In genomic region chr4:29481093-29481715, GRCm38 (mm10) we compare ENCODE assay signal across 22 mouse cellular contexts.
A peak's percentile ranks its signal among the peaks of the same experiment; 100 is the strongest.
DNase-seq lines count a peak whose midpoint lies in the region; ATAC-seq and TF ChIP-seq lines count a peak whose summit lies in the region.
"Had no signal": no experiment of that assay in that cellular context is flagged by ENCODE, and none has a peak within 500 bp of the region (broad histone marks: within the 10 kb centered on the region; RNA-seq: fewer than 3 reads in every experiment).

No protein-coding gene starts in this region.

- no peak for TF ChIP-seq CTCF in forebrain, postnatal 0 days (IDR thresholded peaks at IDR 0.05; ENCODE audit: low read depth)
- no peak for TF ChIP-seq CTCF in lung, embryonic 14.5 days (IDR thresholded peaks at IDR 0.05; ENCODE audit: low read depth)

- no peak overlapping the region for H3K4me3 ChIP-seq in forebrain, postnatal 0 days (ENCODE audit: low read depth, low read length)
- H3K4me3 ChIP-seq in forebrain, embryonic 10.5 days = no peak overlapping the region
- H3K4me3 ChIP-seq in lung, embryonic 14.5 days (ENCODE audit: low read depth, low read length) = no peak overlapping the region
- H3K4me3 ChIP-seq: forebrain, embryonic 13.5 days; heart, embryonic 15.5 days; hindbrain, embryonic 10.5 days; neural tube, embryonic 13.5 days had no signal

- peak; percentile 59; the same call in 1 of the 2 replicates for ATAC-seq in forebrain, postnatal 0 days
- ATAC-seq in lung, embryonic 14.5 days (ENCODE audit: insufficient read depth) = no peak
- ATAC-seq in erythroblast, adult 5-6 weeks (replicated peaks; ENCODE audit: low FRiP score, poor library complexity, severe bottlenecking) = no peak
- ATAC-seq: activated CD4-positive, CD25-positive, alpha-beta regulatory T cell, adult 4 months; forebrain, embryonic 13.5 days; inflammation-experienced regulatory T-cells, adult 6 months; Patski had no signal

- H3K4me1 ChIP-seq in forebrain, postnatal 0 days (ENCODE audit: insufficient read depth) = no peaks in the 10 kb centered on the region
- H3K4me1 ChIP-seq in forebrain, embryonic 10.5 days = no peaks in the 10 kb centered on the region
- H3K4me1 ChIP-seq in lung, embryonic 14.5 days (ENCODE audit: insufficient read depth) = no peaks in the 10 kb centered on the region
- H3K4me1 ChIP-seq: forebrain, embryonic 13.5 days; heart, embryonic 15.5 days; hindbrain, embryonic 10.5 days had no signal

- no peaks in the 10 kb centered on the region for H3K9me3 ChIP-seq in forebrain, postnatal 0 days (ENCODE audit: low read length)
- H3K9me3 ChIP-seq in forebrain, embryonic 10.5 days = no peaks in the 10 kb centered on the region
- no peaks in the 10 kb centered on the region for H3K9me3 ChIP-seq in lung, embryonic 14.5 days (ENCODE audit: low read depth, low read length)
- H3K9me3 ChIP-seq: forebrain, embryonic 13.5 days; heart, embryonic 15.5 days; hindbrain, embryonic 10.5 days; neural tube, embryonic 13.5 days had no signal

- H3K4me2 ChIP-seq in forebrain, postnatal 0 days (ENCODE audit: low read depth) = no peak overlapping the region
- H3K4me2 ChIP-seq in lung, embryonic 14.5 days = no peak overlapping the region
- H3K4me2 ChIP-seq: forebrain, embryonic 13.5 days; heart, embryonic 15.5 days; neural tube, embryonic 13.5 days had no signal

- H3K27ac ChIP-seq in forebrain, postnatal 0 days (ENCODE audit: low read depth, low read length) = 0 out of 2 replicates have a peak overlapping the region, but pooled peaks have one; percentile 21
- no peak overlapping the region for H3K27ac ChIP-seq in forebrain, embryonic 10.5 days
- H3K27ac ChIP-seq in lung, embryonic 14.5 days (ENCODE audit: low read depth) = 0 out of 2 replicates have a peak overlapping the region, but pooled peaks have one; percentile 12
- H3K27ac ChIP-seq: forebrain, embryonic 13.5 days; heart, embryonic 15.5 days; hindbrain, embryonic 10.5 days; neural tube, embryonic 13.5 days had no signal

- no peaks in the 10 kb centered on the region for H3K36me3 ChIP-seq in forebrain, postnatal 0 days (ENCODE audit: insufficient read depth)
- no peaks in the 10 kb centered on the region for H3K36me3 ChIP-seq in forebrain, embryonic 10.5 days (replicated peaks)
- no peaks in the 10 kb centered on the region for H3K36me3 ChIP-seq in lung, embryonic 14.5 days (ENCODE audit: insufficient read depth)
- H3K36me3 ChIP-seq: heart, embryonic 15.5 days; hindbrain, embryonic 10.5 days; neural tube, embryonic 13.5 days had no signal

- 24% methylated on average over 1 of the region's 1 CpGs for WGBS in forebrain, postnatal 0 days
- WGBS in forebrain, embryonic 10.5 days = 76% methylated on average over 1 of the region's 1 CpGs
- WGBS in lung, embryonic 14.5 days = 48% methylated on average over 1 of the region's 1 CpGs

- H3K9ac ChIP-seq in forebrain, postnatal 0 days = no peak overlapping the region
- no peak overlapping the region for H3K9ac ChIP-seq in lung, embryonic 14.5 days
- H3K9ac ChIP-seq: forebrain, embryonic 13.5 days; heart, embryonic 15.5 days; neural tube, embryonic 13.5 days had no signal

- no peaks in the 10 kb centered on the region for H3K27me3 ChIP-seq in forebrain, postnatal 0 days (ENCODE audit: insufficient read depth, low read length)
- no peaks in the 10 kb centered on the region for H3K27me3 ChIP-seq in forebrain, embryonic 10.5 days (ENCODE audit: poor library complexity, severe bottlenecking)
- H3K27me3 ChIP-seq in lung, embryonic 14.5 days (ENCODE audit: insufficient read depth, low read length) = no peaks in the 10 kb centered on the region
- H3K27me3 ChIP-seq: forebrain, embryonic 13.5 days; heart, embryonic 15.5 days; neural tube, embryonic 13.5 days; Patski had no signal

- DNase-seq in forebrain, postnatal 0 days = peak; percentile 18
- DNase-seq in forebrain, embryonic 10.5 days (ENCODE audit: extremely low spot score, low spot score) = no peak
- no peak for DNase-seq in lung, embryonic 14.5 days
- no peak for DNase-seq in lung, adult 18-20 months
- peak; percentile 56 for DNase-seq in forelimb bud, embryonic 11.5 days (ENCODE audit: low read depth, low spot score)
- no peak for DNase-seq in gastrocnemius, postnatal 4 days (ENCODE audit: low spot score in 2 of 2)
- DNase-seq: adrenal gland, postnatal 14 days; cerebellum, adult 9-10 months; heart, adult 18-20 months; kidney, postnatal 10 days; left cerebral cortex, postnatal 4 days; lung, postnatal 36 days; spleen, adult 18-20 months; thymus, adult 2 months had no signal

Comparison
In these comparisons a context has a peak if more than half of its experiments do, and no peak if none do; other contexts are left out.
1. DNase-seq: peak in forebrain, postnatal 0 days (single experiment) and forelimb bud, embryonic 11.5 days (single experiment); none in forebrain, embryonic 10.5 days (single experiment), lung, embryonic 14.5 days (single experiment), lung, adult 18-20 months (0 of 2) and gastrocnemius, postnatal 4 days (0 of 2).